ENCODE assay signal across 25 mouse cellular contexts in genomic region chr10:118215719-118216393, GRCm38 (mm10). TPM values are rescaled to one million over a fixed set of nuclear protein-coding genes. Genes with fewer than 3 reads are reported as not detected.
"Had no signal": no experiment of that assay in that cellular context is flagged by ENCODE, and none has a peak within 500 bp of the region (broad histone marks: within the 10 kb centered on the region; RNA-seq: fewer than 3 reads in every experiment).

No protein-coding gene starts in this region.

RNA-seq across cellular contexts. Expression of gene Il22, which starts 11.1 kb away (rescaled TPM):
- total RNA-seq: layer of hippocampus, adult 2 months; layer of hippocampus, postnatal 36 days; left cerebral cortex, adult 2 months; left cerebral cortex, postnatal 10 days; left cerebral cortex, postnatal 36 days; megakaryocyte, adult 5-6 weeks; monocyte, adult 5-6 weeks; neutrophil, adult 5-6 weeks had no signal
- polyA plus RNA-seq: kidney, adult 2 months; kidney, embryonic 14.5 days; kidney, postnatal 0 days; limb, embryonic 12.5 days; liver, embryonic 12.5 days; liver, embryonic 15.5 days; lung, postnatal 0 days; macrophage; myocyte; neural tube, embryonic 13.5 days; small intestine, adult 2 months; spleen, adult 2 months; stomach, embryonic 16.5 days; testis, adult 2 months; urinary bladder, adult 2 months had no signal

RNA-seq across cellular contexts. Expression of gene Gm32717, which starts 24.7 kb away (rescaled TPM):
- total RNA-seq: monocyte, adult 5-6 weeks; neutrophil, adult 5-6 weeks had no signal
- polyA plus RNA-seq: kidney, adult 2 months; kidney, embryonic 14.5 days; kidney, postnatal 0 days; large intestine, adult 2 months; liver, embryonic 12.5 days; liver, embryonic 15.5 days; lung, postnatal 0 days; macrophage; midbrain, embryonic 12.5 days; small intestine, adult 2 months; spleen, adult 2 months; stomach, embryonic 16.5 days; testis, adult 2 months had no signal

RNA-seq across cellular contexts. Expression of gene Gm32802, which starts 42.6 kb away (rescaled TPM):
- total RNA-seq: monocyte, adult 5-6 weeks; neutrophil, adult 5-6 weeks had no signal
- polyA plus RNA-seq: kidney, adult 2 months; kidney, embryonic 14.5 days; kidney, postnatal 0 days; large intestine, adult 2 months; liver, embryonic 12.5 days; liver, embryonic 15.5 days; lung, postnatal 0 days; macrophage; midbrain, embryonic 12.5 days; small intestine, adult 2 months; spleen, adult 2 months; stomach, embryonic 16.5 days; testis, adult 2 months had no signal
